Mouse (Mus musculus) heart, postnatal 0 days (tissue): ENCODE results near the gene 1700018B08Rik.

Experiments
- CTCF ChIP-seq: IDR thresholded peaks from 2 replicates; pipeline ENCODE4 v1.5.1; 2016; ENCODE audit warnings: antibody characterized with exemption, control low read depth, low read depth
- EP300 ChIP-seq: IDR thresholded peaks from 2 replicates; pipeline ENCODE4 v1.6.1; 2016; ENCODE audit warnings: antibody characterized with exemption, low read depth

GRCm38 (mm10) chr8:121528790-121529189 is 15.3 kb downstream of the 1700018B08Rik start:
- TF ChIP-seq CTCF, result no peak
- no peak for TF ChIP-seq EP300
